In genomic region chr2:71273955-71274679, GRCm38 (mm10) we compare ENCODE assay signal across 10 mouse cellular contexts.
DNase-seq lines count a peak whose midpoint lies in the region; ATAC-seq and TF ChIP-seq lines count a peak whose summit lies in the region.
"Had no signal": no experiment of that assay in that cellular context is flagged by ENCODE, and none has a peak within 500 bp of the region (broad histone marks: within the 10 kb centered on the region; RNA-seq: fewer than 3 reads in every experiment).

No protein-coding gene starts in this region.

- H3K36me3 ChIP-seq in embryonic facial prominence, embryonic 11.5 days (replicated peaks; ENCODE audit: control insufficient read depth, insufficient read depth, low read depth, low read length): no peaks in the 10 kb centered on the region
- no peaks in the 10 kb centered on the region for H3K36me3 ChIP-seq in lung, postnatal 0 days (ENCODE audit: insufficient read depth, low read length)
- H3K36me3 ChIP-seq in splenic B cell, adult 2 months (ENCODE audit: control insufficient read depth, insufficient read depth, low read length, poor library complexity, severe bottlenecking): peaks cover 5% of the 10 kb centered on the region
- H3K36me3 ChIP-seq in midbrain, embryonic 11.5 days (ENCODE audit: control insufficient read depth, insufficient read depth, low read length): peaks cover 3% of the 10 kb centered on the region; the same call in 1 of the 2 replicates
- peaks cover 14% of the 10 kb centered on the region for H3K36me3 ChIP-seq in hindbrain, embryonic 16.5 days (ENCODE audit: control insufficient read depth, insufficient read depth, low read length)

- H3K4me1 ChIP-seq in embryonic facial prominence, embryonic 11.5 days (ENCODE audit: control insufficient read depth, insufficient read depth, low read length): no peaks in the 10 kb centered on the region
- H3K4me1 ChIP-seq in lung, postnatal 0 days (ENCODE audit: insufficient read depth, low read depth, low read length): no peaks in the 10 kb centered on the region
- H3K4me1 ChIP-seq in midbrain, embryonic 11.5 days (ENCODE audit: control insufficient read depth, insufficient read depth, low read length): no peaks in the 10 kb centered on the region
- H3K4me1 ChIP-seq in hindbrain, embryonic 16.5 days (ENCODE audit: control insufficient read depth, insufficient read depth, low read depth, low read length): peaks cover 2% of the 10 kb centered on the region; the same call in 1 of the 2 replicates

- TF ChIP-seq EP300 in lung, postnatal 0 days (IDR thresholded peaks at IDR 0.05): no peak

- ATAC-seq in embryonic facial prominence, embryonic 11.5 days (replicated peaks; ENCODE audit: insufficient number of reproducible peaks, low FRiP score, low TSS enrichment, low read depth): no peak
- ATAC-seq in inflammation-experienced regulatory T-cells, adult 6 months: peak; percentile 85
- peak; percentile 73 for ATAC-seq in lung, postnatal 0 days
- ATAC-seq in midbrain, embryonic 11.5 days (ENCODE audit: low FRiP score): no peak
- no peak for ATAC-seq in hindbrain, embryonic 16.5 days
- ATAC-seq: Patski had no signal

- no peak overlapping the region for H3K9ac ChIP-seq in embryonic facial prominence, embryonic 11.5 days (replicated peaks; ENCODE audit: low read length)
- H3K9ac ChIP-seq in lung, postnatal 0 days (replicated peaks; ENCODE audit: low read depth): no peak overlapping the region
- no peak overlapping the region for H3K9ac ChIP-seq in midbrain, embryonic 11.5 days (ENCODE audit: low read length)
- H3K9ac ChIP-seq in hindbrain, embryonic 16.5 days (ENCODE audit: low read depth, low read length): no peak overlapping the region

- 53% methylated on average over 23 of the region's 23 CpGs for WGBS in embryonic facial prominence, embryonic 11.5 days
- WGBS in lung, postnatal 0 days: 40% methylated on average over 23 of the region's 23 CpGs
- WGBS in midbrain, embryonic 11.5 days: 76% methylated on average over 23 of the region's 23 CpGs
- WGBS in hindbrain, embryonic 16.5 days: 73% methylated on average over 23 of the region's 23 CpGs

- peak overlapping the region; percentile 4; the same call in 1 of the 2 replicates for H3K27ac ChIP-seq in layer of hippocampus, adult 2 months
- no peak overlapping the region for H3K27ac ChIP-seq in embryonic facial prominence, embryonic 11.5 days (replicated peaks; ENCODE audit: low read depth, low read length)
- 0 out of 2 replicates have a peak overlapping the region, but pooled peaks have one; percentile 20 for H3K27ac ChIP-seq in lung, postnatal 0 days (ENCODE audit: low read length)
- no peak overlapping the region for H3K27ac ChIP-seq in midbrain, embryonic 11.5 days (ENCODE audit: low read depth, low read length)
- H3K27ac ChIP-seq in hindbrain, embryonic 16.5 days (ENCODE audit: low read depth, low read length): no peak overlapping the region

- H3K27me3 ChIP-seq in embryonic facial prominence, embryonic 11.5 days (ENCODE audit: control insufficient read depth, insufficient read depth, low read length): no peaks in the 10 kb centered on the region
- no peaks in the 10 kb centered on the region for H3K27me3 ChIP-seq in lung, postnatal 0 days (replicated peaks; ENCODE audit: insufficient read depth, low read length)
- no peaks in the 10 kb centered on the region for H3K27me3 ChIP-seq in splenic B cell, adult 2 months (ENCODE audit: control insufficient read depth, insufficient read depth, low read length, poor library complexity, severe bottlenecking)
- no peaks in the 10 kb centered on the region for H3K27me3 ChIP-seq in midbrain, embryonic 11.5 days (ENCODE audit: control insufficient read depth, insufficient read depth, low read length)
- H3K27me3 ChIP-seq in hindbrain, embryonic 16.5 days (replicated peaks; ENCODE audit: control insufficient read depth, insufficient read depth, low read length): no peaks in the 10 kb centered on the region
- H3K27me3 ChIP-seq: megakaryocyte, embryonic 14.5 days; Patski had no signal

- no peak overlapping the region for H3K4me2 ChIP-seq in embryonic facial prominence, embryonic 11.5 days (ENCODE audit: low read depth, low read length)
- peak overlapping the region; percentile 40 for H3K4me2 ChIP-seq in lung, postnatal 0 days (replicated peaks; ENCODE audit: low read depth, low read length)
- no peak overlapping the region for H3K4me2 ChIP-seq in midbrain, embryonic 11.5 days
- H3K4me2 ChIP-seq in hindbrain, embryonic 16.5 days (ENCODE audit: low read length): no peak overlapping the region

- no peak for TF ChIP-seq CTCF in layer of hippocampus, adult 2 months (conservative IDR thresholded peaks at IDR 0.05)
- TF ChIP-seq CTCF in lung, postnatal 0 days (IDR thresholded peaks at IDR 0.05): peak; percentile 9

- H3K9me3 ChIP-seq in embryonic facial prominence, embryonic 11.5 days (replicated peaks; ENCODE audit: control insufficient read depth, low read length): no peaks in the 10 kb centered on the region
- no peaks in the 10 kb centered on the region for H3K9me3 ChIP-seq in lung, postnatal 0 days (ENCODE audit: low read length)
- no peaks in the 10 kb centered on the region for H3K9me3 ChIP-seq in midbrain, embryonic 11.5 days (ENCODE audit: control insufficient read depth, low read length)
- no peaks in the 10 kb centered on the region for H3K9me3 ChIP-seq in hindbrain, embryonic 16.5 days (ENCODE audit: control insufficient read depth, low read length)
- H3K9me3 ChIP-seq: megakaryocyte, embryonic 14.5 days had no signal

- no peak overlapping the region for H3K4me3 ChIP-seq in layer of hippocampus, adult 2 months
- H3K4me3 ChIP-seq in embryonic facial prominence, embryonic 11.5 days (ENCODE audit: low read depth, low read length): no peak overlapping the region
- peak overlapping the region; percentile 29 for H3K4me3 ChIP-seq in lung, postnatal 0 days (ENCODE audit: low read depth, low read length)
- no peak overlapping the region for H3K4me3 ChIP-seq in midbrain, embryonic 11.5 days (ENCODE audit: low read depth, low read length)
- H3K4me3 ChIP-seq in hindbrain, embryonic 16.5 days (ENCODE audit: low read length): no peak overlapping the region
- H3K4me3 ChIP-seq: megakaryocyte, embryonic 14.5 days had no signal

- DNase-seq in layer of hippocampus, adult 2 months (ENCODE audit: low spot score in 2 of 2): no peak
- no peak for DNase-seq in layer of hippocampus, postnatal 14 days (ENCODE audit: low spot score in 2 of 2)
- peak; percentile 36 for DNase-seq in embryonic facial prominence, embryonic 11.5 days (ENCODE audit: low spot score)
- DNase-seq in lung, postnatal 0 days (ENCODE audit: low spot score): peak; percentile 69
- DNase-seq in splenic B cell, adult 2 months (ENCODE audit: low read depth, low spot score): peak; percentile 2
- DNase-seq in midbrain, embryonic 11.5 days (ENCODE audit: low spot score, missing footprints): no peak

Comparison
In these comparisons a context has a peak if more than half of its experiments do, and no peak if none do; other contexts are left out.
1. DNase-seq: peak in embryonic facial prominence, embryonic 11.5 days (single experiment), lung, postnatal 0 days (single experiment) and splenic B cell, adult 2 months (single experiment); none in layer of hippocampus, adult 2 months (0 of 2), layer of hippocampus, postnatal 14 days (0 of 2) and midbrain, embryonic 11.5 days (single experiment).
2. H3K27ac ChIP-seq: peak in layer of hippocampus, adult 2 months (single experiment) and lung, postnatal 0 days (single experiment); none in embryonic facial prominence, embryonic 11.5 days (single experiment), midbrain, embryonic 11.5 days (single experiment) and hindbrain, embryonic 16.5 days (single experiment).
3. ATAC-seq: peak in inflammation-experienced regulatory T-cells, adult 6 months (single experiment) and lung, postnatal 0 days (single experiment); none in embryonic facial prominence, embryonic 11.5 days (single experiment), midbrain, embryonic 11.5 days (single experiment) and hindbrain, embryonic 16.5 days (single experiment).